Mouse (Mus musculus) right cerebral cortex, postnatal 10 days (tissue): ENCODE data around the gene Slc12a1.
"Not testable (repeated sequence)": the region's sequence is repeated elsewhere in the genome, so short reads cannot be mapped to it uniquely, and the experiment has no call there.

Experiments
- DNase-seq, 2 experiments: peaks; one replicate each; pipeline ENCODE4 v3.0.0; 2021; ENCODE audit warnings: low spot score in 2 of 2

Slc12a1 gene

GRCm38 (mm10) chr2:125152388-125152787 is at the start of gene Slc12a1:
TSS of gene Slc12a1 (plus strand) at chr2:125152505.
- no peak for DNase-seq

DNA sequence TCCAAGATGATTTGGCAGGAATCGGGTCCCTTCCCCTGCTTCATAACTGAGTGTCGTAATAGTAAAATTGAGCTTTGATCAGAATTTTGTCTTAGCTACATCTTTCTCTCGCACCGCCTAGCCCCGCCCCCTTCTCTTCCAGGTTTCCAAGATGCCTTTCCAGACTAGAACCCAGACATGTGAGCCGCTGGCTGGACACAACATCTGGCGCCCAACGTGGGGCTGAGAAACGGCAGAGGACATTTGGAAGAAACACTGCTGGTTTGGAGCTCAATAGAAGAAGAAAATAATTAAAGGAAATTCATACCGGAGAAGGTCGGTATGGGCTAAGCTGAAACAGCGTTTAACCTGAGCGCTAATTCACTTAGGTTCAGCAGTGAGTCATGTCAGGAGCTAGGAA is 47.8 kb upstream of the Slc12a1 start:
- DNase-seq, result not testable (repeated sequence)

GRCm38 (mm10) chr2:125106536-125106935 is 45.8 kb upstream of the Slc12a1 start:
- DNase-seq, result not testable (repeated sequence)

DNA sequence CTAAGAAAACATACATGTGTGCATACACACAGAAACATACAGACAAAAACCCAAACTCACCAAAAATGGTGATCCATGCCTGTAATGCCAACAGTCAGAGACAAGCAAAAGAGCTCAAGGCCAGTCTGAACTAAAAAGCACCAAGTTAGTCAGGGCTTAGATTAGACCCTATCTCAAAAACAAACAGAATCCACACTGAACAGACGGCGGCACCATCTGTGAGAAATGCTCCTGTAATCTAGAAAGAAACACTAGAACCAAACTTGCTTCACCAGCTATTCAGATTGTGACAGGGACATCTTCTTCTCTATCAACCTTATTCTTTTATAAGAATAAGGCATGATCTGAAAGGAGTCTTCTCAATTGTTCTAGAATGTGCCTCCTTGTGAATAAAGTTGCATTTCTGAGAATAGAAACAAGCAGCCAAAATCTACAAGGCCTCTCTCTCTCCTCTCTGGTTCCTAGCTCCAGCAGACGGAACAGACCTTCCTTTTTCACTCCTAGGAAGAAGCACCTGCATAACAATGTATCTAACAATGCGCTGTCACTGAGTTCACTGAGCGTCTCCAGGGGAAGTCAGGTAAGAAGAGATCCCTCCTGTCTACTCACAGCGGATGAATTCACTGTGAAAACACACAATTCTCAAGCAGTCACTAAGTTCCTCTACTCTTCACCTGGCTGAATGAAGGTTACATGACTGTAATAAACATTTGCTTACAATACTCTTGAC is 32.8 kb upstream of the Slc12a1 start:
- peak; percentile 66 to 79 for DNase-seq

DNA sequence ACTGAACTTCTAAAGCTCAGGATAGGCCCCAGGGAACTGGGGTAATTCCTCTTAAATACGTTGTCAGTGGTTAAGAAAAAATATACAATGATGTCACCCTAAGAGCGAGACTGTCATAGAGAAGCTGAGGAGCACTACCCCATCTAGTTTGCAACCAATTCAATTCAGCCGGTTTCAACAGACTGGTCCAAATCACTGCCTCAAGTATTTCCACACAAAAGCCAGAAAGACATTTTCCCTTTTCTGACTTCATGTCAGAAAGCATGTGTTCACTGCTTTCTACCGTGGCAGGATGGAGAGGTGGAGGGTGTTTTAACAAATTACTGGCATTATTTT is 30.0 kb upstream of the Slc12a1 start:
- DNase-seq, result no peak

GRCm38 (mm10) chr2:125122624-125123476 is 29.5 kb upstream of the Slc12a1 start:
- DNase-seq, result peak; percentile 60 to 69

GRCm38 (mm10) chr2:125123477-125123852 is 28.8 kb upstream of the Slc12a1 start, which contains the start of gene Myef2:
TSS of gene Myef2 (minus strand) at chr2:125123661.
- peak; percentile 86 to 91 for DNase-seq

DNA sequence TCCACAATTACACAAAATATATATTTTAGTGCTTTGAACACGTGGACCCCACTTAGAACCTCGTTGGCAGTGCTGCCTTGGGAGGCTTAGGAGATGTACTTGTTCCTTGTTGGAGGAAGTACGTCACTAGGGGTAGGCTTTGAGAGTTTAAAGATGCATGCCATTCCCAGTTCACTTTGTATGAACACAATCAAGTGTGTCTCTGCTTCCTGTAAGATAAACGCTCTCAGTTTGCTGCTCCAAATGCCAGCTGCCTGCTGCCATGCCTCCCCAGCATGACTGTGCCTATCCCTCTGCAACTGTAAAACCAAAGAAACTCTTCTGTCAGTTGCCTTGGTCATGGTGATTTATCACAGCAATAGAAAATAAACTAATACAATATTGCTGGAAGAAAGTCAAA is 26.5 kb upstream of the Slc12a1 start:
- no peak for DNase-seq

GRCm38 (mm10) chr2:125126792-125127191 is 25.5 kb upstream of the Slc12a1 start:
- no peak for DNase-seq

DNA sequence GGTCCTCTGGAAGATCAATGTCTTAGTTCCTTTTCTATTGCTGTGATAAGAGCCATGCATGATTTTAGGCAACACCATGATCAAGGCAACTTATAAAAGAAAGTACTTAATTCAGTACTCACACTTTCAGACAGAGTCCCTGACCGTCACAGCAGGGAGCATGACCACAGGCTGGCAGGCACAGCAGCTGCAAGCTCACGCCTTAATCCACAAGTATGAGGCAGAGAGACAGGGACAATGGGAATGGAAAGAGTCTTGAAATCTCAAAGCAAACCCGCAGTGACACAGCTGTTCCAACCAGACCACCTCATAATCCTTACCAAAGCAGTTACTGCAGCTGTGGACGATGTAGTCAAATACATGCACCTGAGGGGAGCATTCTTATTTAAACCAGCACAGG is 18.2 kb upstream of the Slc12a1 start:
- DNase-seq, result no peak

GRCm38 (mm10) chr2:125135903-125136811 is 16.1 kb upstream of the Slc12a1 start, which contains the start of gene Ctxn2:
TSS of gene Ctxn2 (plus strand) at chr2:125136692.
- DNase-seq, result peak; percentile 55 to 68

- DNase-seq, result no peak
Observed at GRCm38 (mm10) chr2:125136846-125137245, 15.5 kb upstream of the Slc12a1 start.

DNA sequence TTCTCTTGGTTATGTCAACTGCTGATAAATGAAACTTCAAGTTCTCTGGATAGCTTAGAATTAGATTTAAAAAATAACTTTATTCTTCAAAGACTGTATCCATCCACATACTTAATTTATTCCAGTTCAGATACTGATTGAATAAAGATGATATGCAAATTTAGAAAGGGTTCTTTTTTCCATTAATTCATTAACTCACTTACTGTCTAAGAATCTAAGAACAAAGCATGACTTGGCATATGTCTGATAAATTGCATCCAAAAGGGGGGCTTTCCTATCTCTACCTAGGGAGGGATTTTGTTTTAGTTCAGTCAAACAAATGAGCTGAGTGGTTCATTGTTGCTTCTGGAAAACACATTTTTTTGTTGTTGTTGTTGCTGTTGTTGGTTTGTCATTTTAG is 10.0 kb upstream of the Slc12a1 start:
- DNase-seq, result no peak

GRCm38 (mm10) chr2:125154294-125154693 is 2.0 kb downstream of the Slc12a1 start:
- DNase-seq, result no peak

- no peak for DNase-seq
Observed at GRCm38 (mm10) chr2:125155504-125155903, 3.2 kb downstream of the Slc12a1 start.

DNA sequence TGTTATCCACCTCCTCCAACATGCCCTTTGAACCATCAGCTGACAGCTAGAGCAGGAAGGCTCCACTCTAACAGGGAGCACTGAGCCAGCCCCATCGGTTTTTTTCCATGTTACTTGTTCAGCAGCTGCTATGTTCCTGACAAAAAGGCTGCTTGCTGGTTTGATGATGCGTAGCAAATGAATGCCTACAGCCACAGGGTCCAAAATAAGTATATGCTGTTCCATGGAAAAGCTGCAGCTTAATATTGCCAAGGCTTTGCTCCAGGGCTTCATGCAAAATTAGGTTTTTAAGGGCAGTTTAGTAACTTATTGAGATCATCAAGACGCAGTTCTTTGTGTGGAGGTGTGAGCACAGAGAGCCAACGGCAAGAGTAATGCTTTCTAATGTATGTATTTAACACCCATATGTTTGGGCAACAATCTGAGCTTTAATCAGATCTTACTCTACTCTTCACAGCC is 9.7 kb downstream of the Slc12a1 start:
- DNase-seq, result no peak

DNA sequence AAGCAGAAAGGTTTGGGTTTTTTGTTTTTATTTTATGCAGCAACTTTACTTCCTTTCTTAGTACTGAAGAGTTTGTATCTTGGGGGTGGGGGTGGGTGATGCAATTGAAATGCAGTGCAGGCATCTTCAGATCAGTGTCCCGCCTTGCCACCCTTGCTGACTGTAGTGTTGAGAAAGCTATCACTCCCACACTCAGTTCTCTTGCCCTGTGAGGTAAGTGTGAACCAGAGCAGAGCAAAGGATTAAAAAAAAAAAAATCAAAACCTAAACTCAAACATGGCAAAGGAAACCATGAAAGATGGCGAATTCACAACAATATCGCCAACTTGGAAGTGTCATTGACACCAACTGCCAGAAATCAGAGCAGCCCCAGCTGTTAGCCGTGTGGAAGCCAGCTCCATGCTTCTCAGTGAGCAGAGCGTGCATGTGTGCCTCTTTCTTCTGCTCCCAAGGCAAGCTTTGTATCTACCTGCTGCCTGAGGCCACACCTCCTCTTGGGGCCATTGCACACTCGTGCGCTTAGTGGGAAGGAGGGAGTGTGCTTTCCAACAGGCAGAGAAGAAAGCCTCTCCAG is 26.0 kb downstream of the Slc12a1 start:
- peak; percentile 38 to 44 for DNase-seq

- DNase-seq, result no peak
Observed at GRCm38 (mm10) chr2:125187904-125188303, 35.6 kb downstream of the Slc12a1 start.

- peak; percentile 63 to 79 for DNase-seq
Observed at GRCm38 (mm10) chr2:125189197-125189596, 36.9 kb downstream of the Slc12a1 start.

GRCm38 (mm10) chr2:125192905-125193304 is 40.6 kb downstream of the Slc12a1 start:
- no peak for DNase-seq

GRCm38 (mm10) chr2:125196771-125197170 is 44.5 kb downstream of the Slc12a1 start:
- DNase-seq, result no peak
